Mouse (Mus musculus) urinary bladder, adult 2 months (tissue): ENCODE results near the gene Gpr89. TPM values are rescaled to one million over a fixed set of nuclear protein-coding genes. Genes with fewer than 3 reads are reported as not detected.

Experiments used
- DNase-seq: peaks from one replicate; pipeline ENCODE4 v3.0.0; 2022; ENCODE audit warnings: low spot score
- polyA plus RNA-seq: library from polyadenylated mRNA; depleted of rRNA; stranded (reverse); fragments of >200 nt; gene quantifications from 2 replicates; pipeline ENCODE4 v1.2.3, GENCODE M21; 2012; rRNA removed

The Gpr89 gene
- polyA plus RNA-seq, 1 experiment, result 11.5 TPM

GRCm38 (mm10) chr3:96823701-96824100, 81.4 kb downstream of the Gpr89 start:
- DNase-seq, result no peak

DNA sequence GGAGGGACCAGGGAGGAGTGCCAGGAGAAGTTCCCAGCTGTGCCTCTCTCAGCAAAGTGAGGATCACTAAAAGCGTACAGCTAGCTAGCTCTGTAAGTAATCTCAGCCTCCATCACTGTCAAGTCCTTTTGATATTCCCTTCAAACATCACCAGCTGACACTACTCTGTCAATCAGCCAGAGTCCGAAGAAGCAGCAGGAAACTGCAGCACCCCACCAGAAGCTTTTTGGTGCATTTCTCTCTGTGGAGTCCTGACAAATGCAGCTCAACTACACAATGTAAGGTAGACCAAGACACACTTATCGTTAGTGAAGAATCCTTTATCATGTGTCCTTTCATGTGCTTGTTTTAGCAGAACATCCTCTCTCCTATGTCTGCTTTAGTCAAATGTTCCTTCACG, 83.6 kb downstream of the Gpr89 start:
- DNase-seq, result no peak

DNA sequence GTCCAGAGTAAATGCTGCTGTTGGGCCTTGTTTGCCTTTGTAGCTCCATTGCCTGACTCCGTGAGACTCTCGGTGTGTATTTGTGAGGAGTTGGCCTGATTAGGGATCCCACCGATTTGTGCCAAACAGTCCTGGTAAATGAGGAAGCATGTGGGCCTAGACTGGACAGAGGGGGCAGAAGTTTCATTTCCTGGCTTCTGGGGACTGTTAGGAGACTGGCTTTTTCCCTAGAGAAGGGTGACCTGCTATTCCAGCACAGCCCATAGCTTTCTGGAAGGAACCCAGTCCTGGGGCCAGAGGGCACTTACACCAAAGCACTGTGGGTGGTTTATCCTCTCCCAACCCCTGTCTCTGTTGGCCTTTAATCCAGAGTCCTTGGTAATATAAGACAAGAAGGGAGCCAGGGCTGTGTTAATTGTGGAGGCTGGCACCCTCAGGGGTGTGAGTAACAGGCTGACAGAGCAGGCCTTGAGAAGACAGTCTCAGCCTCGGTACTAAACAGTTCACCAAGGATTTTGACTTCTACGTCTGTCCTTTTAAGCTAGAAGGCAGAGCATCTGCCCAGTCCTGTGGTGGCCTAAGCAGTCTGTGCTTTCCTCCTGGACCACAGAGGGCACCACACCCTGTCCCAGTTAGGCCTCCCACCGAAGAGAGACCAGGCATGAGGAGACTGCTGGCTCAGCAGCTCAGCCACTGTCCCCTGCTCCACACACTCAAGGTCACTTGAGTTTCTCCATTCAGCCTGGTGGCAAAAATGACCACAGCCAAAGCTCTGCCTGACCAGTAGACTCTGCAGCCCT, 84.8 kb downstream of the Gpr89 start:
- DNase-seq, result no peak

Other genes with a start within 250 kb of the Gpr89 start
- 9.5 TPM in 2 replicates for gene Ankrd35, start 235.2 kb downstream of the Gpr89 start, polyA plus RNA-seq
- gene Pias3, start 209.0 kb downstream of the Gpr89 start, polyA plus RNA-seq, result 45.8 and 47.6 TPM in 2 replicates
- 2.5 and 2.9 TPM in 2 replicates for gene Nudt17, start 196.8 kb downstream of the Gpr89 start, polyA plus RNA-seq
- 32.7 and 35.8 TPM in 2 replicates for gene Polr3c, start 177.7 kb downstream of the Gpr89 start, polyA plus RNA-seq
- 29.3 and 31.0 TPM in 2 replicates for gene Rnf115, start 177.7 kb downstream of the Gpr89 start, polyA plus RNA-seq
- 0.04 TPM in 1 of 2 replicates, not detected in the other for gene Pdzk1, start 76.1 kb downstream of the Gpr89 start, polyA plus RNA-seq
- 0.29 and 0.78 TPM in 2 replicates for gene Cd160, start 76.0 kb downstream of the Gpr89 start, polyA plus RNA-seq
- gene Gja5, start 653 bp downstream of the Gpr89 start, polyA plus RNA-seq, result 4.4 and 5.5 TPM in 2 replicates
- gene Gja8, start 20.7 kb upstream of the Gpr89 start, polyA plus RNA-seq, result not detected in 2 replicates